Mouse (Mus musculus) CD4-positive, CD25-positive, alpha-beta regulatory T cell (primary cell): Measurements from ENCODE around the gene Lypd6b. TPM values are rescaled to one million over a fixed set of nuclear protein-coding genes. Genes with fewer than 3 reads are reported as not detected.

Experiments used
- polyA plus RNA-seq: library from polyadenylated mRNA; unstranded; fragments of 100-300 nt; shearing (Covaris generic); gene quantifications from one replicate; pipeline ENCODE4 v1.2.1, GENCODE M21; 2017

Gene Lypd6b
- 2.4 TPM for polyA plus RNA-seq

GRCm38 (mm10) chr2:49787376-49788050, at the start of gene Lypd6b:
Gene Lypd6b (plus strand): TSS chr2:49787688.

Other genes starting within 250 kb of the Lypd6b start
- 2.6 TPM for gene Kif5c, start 168.4 kb upstream of the Lypd6b start, polyA plus RNA-seq